Mouse (Mus musculus): Measurements from ENCODE around the gene Adamts1. TPM values are rescaled to one million over a fixed set of nuclear protein-coding genes. Genes with fewer than 3 reads are reported as not detected.

Adamts1 gene
- polyA plus RNA-seq, 1 experiment from 2014 or later: 22.3 TPM

DNA sequence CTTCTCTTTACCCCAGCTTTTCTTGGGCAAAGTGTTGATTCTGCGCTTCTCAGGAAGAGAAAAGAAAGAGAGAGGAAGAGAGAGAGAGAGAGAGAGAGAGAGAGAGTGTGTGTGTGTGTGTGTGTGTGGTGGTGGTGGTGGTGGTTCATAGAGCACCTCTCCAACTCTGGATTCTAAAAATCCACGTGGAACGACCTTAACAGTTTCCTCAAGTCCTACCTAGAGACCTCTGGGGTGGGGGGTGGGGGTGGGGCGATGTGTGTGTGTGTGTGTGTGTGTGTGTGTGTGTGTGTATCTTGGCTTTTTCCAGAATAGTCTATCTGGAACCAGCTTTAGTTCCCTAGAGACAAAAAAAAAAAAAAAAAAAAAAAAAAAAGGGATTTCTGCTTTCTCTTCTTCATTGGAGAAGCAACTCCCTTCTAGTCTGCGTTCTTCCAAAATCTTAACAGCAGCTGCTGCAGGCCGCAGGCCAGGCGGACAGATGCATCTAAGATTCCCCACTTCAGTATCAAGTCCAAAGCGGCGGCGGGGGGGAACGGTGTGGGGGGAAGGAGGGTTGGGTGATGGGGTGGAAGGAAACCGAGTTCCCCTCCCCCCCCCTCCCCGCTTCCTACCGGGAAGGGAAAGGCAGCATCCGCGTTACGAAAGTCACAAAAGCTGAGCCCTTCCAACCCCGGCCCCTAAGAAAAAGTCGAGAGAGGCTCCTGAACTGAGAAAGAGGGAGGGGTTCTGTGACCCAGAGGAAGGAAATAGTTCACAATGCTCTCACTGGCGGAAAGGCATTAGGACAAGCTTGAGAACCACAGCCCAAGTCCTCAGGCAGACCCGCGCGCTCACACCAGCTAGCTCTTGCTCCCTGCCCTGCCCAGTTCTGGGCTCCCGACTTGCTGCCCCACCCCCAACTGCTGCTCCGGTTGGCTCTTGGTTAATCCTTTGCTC, 969 bp upstream of the Adamts1 start:
- H3K4me2 ChIP-seq (ENCODE audit: low read depth, severe bottlenecking): peak overlapping the region; percentile 68
- no peaks in the 10 kb centered on the region for H3K9me3 ChIP-seq (ENCODE audit: control insufficient read depth, low read length)
- peak overlapping the region; percentile 68 for H3K27ac ChIP-seq (replicated peaks; ENCODE audit: low read depth, low read length)
- no peaks in the 10 kb centered on the region; the same call in 1 of the 2 replicates for H3K36me3 ChIP-seq (ENCODE audit: control insufficient read depth, insufficient read depth, low read length)
- H3K4me3 ChIP-seq (ENCODE audit: low read depth, low read length): peak overlapping the region; percentile 61
- H3K27me3 ChIP-seq (ENCODE audit: control insufficient read depth, insufficient read depth, low read length): no peaks in the 10 kb centered on the region
- WGBS: under 1% methylated on average over 25 of the region's 25 CpGs
- DNase-seq (ENCODE audit: low spot score): peak; percentile 80
- H3K4me1 ChIP-seq (ENCODE audit: control insufficient read depth, insufficient read depth, low read length): 0 out of 2 replicates have a peak, but pooled peaks cover 2% of the 10 kb centered on the region
- ATAC-seq (ENCODE audit: insufficient number of reproducible peaks, low FRiP score, low TSS enrichment, low read depth): peak; percentile 18; the same call in 1 of the 2 replicates
- peak overlapping the region; percentile 75 for H3K9ac ChIP-seq (ENCODE audit: low read length)

DNA sequence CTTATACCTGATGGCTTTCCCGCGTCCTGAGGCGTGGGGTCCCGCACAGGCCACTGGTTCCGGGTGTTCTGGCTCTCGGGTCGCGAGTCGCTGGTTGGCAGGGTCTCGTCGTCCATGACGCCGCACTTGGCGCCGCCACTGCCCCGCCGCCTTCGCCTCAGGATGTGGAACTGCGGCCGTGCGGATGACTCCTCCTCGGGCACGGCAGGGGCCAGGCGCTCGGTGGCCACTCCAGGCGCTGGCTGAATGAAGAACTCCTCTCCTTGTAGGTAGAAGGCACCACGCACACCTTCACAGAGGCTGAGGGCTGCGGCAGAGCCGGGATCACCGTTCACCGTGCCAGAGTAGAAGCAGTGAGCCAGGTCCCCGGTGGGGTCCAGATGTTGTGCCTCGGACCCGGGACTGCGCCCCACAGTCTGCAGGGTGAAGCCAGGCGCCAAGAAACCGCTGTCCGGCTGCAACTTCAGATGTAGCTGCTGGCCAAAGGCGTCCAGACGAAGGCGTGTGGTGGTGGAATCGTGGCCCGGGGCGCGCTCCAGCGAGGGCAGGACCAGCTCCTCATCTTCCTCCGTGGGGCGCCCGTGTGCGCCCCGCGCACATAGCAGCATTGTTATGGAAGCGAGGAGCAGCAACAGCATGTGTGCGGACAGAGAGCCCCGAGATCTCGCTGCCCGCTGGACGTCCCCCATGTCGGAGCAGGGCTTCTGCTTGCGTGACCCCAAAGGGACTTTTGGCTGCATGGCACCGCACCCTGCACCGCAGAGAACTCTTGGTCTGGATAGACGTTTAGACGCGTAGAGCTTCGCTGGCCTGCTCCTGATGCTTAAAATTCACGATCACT, 722 bp downstream of the Adamts1 start:
- peaks cover 5% of the 10 kb centered on the region; the same call in 1 of the 2 replicates for H3K36me3 ChIP-seq (ENCODE audit: control insufficient read depth, insufficient read depth, low read length)
- peak; percentile 72 for DNase-seq (ENCODE audit: low spot score)
- peak overlapping the region; percentile 75 for H3K9ac ChIP-seq (ENCODE audit: low read length)
- under 1% methylated on average over 67 of the region's 67 CpGs for WGBS
- H3K4me3 ChIP-seq (ENCODE audit: low read depth, low read length): peak overlapping the region; percentile 61
- peak overlapping the region; percentile 68 for H3K27ac ChIP-seq (replicated peaks; ENCODE audit: low read depth, low read length)
- peak overlapping the region; percentile 68 for H3K4me2 ChIP-seq (ENCODE audit: low read depth, severe bottlenecking)
- no peaks in the 10 kb centered on the region for H3K9me3 ChIP-seq (ENCODE audit: control insufficient read depth, low read length)
- peak; percentile 9; the same call in 1 of the 2 replicates for ATAC-seq (ENCODE audit: insufficient number of reproducible peaks, low FRiP score, low TSS enrichment, low read depth)
- no peaks in the 10 kb centered on the region for H3K27me3 ChIP-seq (ENCODE audit: control insufficient read depth, insufficient read depth, low read length)
- H3K4me1 ChIP-seq (ENCODE audit: control insufficient read depth, insufficient read depth, low read length): 0 out of 2 replicates have a peak, but pooled peaks cover 2% of the 10 kb centered on the region

DNA sequence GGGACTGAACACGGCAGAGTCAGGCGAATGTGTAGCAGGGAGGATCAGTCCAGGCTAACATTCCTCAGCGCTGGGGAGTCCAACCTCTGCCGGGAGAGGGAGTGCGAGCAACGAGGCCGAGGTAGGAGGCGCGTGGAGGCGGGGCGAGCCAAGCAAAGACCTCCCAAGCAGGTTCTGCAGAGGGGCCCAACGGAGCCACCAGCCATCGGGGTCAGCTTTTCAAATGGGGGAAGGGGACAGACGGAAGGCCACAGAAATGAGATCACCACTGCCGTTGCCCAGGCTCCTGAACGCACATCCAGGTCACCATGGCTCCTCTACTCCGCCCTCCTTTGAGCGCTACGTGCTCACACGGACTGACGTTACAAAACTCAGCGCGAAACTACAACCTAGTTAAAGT, 1.7 kb downstream of the Adamts1 start:
- Histone ChIP-seq H3K27ac (replicated peaks; ENCODE audit: low read depth, low read length) (peak overlapping the region; percentile 24), H3K9ac (ENCODE audit: low read length) (peak overlapping the region; percentile 75), H3K36me3 (ENCODE audit: control insufficient read depth, insufficient read depth, low read length) (peaks cover 9% of the 10 kb centered on the region; the same call in 1 of the 2 replicates), H3K4me2 (ENCODE audit: low read depth, severe bottlenecking) (peak overlapping the region; percentile 68), H3K4me3 (ENCODE audit: low read depth, low read length) (peak overlapping the region; percentile 61), H3K4me1 (ENCODE audit: control insufficient read depth, insufficient read depth, low read length) (0 out of 2 replicates have a peak, but pooled peaks cover 2% of the 10 kb centered on the region), H3K9me3 (ENCODE audit: control insufficient read depth, low read length) (no peaks in the 10 kb centered on the region), H3K27me3 (ENCODE audit: control insufficient read depth, insufficient read depth, low read length) (no peaks in the 10 kb centered on the region)
- ATAC-seq (ENCODE audit: insufficient number of reproducible peaks, low FRiP score, low TSS enrichment, low read depth): peak; percentile 72
- peak; percentile 88 for DNase-seq (ENCODE audit: low spot score)
- WGBS: 1% methylated on average over 23 of the region's 23 CpGs

DNA sequence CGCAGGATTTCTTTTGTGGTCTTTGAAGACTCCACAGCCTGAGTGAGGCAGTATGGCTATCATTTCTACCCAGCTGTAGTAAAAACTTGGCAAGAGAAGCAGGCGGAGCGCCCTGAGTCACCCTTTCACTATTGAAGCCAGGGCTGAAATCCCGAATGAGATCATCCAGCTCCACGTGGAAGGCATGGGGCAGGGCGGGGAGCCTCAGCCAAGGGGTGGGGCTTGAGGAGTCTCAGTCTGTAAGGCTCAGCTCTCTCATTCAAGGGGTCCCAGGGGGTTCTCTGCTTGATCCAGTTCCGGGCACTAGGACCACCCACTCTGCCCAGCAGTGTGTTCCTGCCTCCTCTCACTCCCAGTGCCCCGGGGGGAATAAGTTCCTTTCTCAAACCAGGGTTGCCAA, 2.2 kb downstream of the Adamts1 start:
- WGBS: 5% methylated on average over 8 of the region's 8 CpGs
- no peak overlapping the region for H3K9ac ChIP-seq (ENCODE audit: low read length)
- H3K36me3 ChIP-seq (ENCODE audit: control insufficient read depth, insufficient read depth, low read length): peaks cover 11% of the 10 kb centered on the region; the same call in 1 of the 2 replicates
- H3K4me1 ChIP-seq (ENCODE audit: control insufficient read depth, insufficient read depth, low read length): 0 out of 2 replicates have a peak, but pooled peaks cover 2% of the 10 kb centered on the region
- no peaks in the 10 kb centered on the region for H3K27me3 ChIP-seq (ENCODE audit: control insufficient read depth, insufficient read depth, low read length)
- peak; percentile 55 for ATAC-seq (ENCODE audit: insufficient number of reproducible peaks, low FRiP score, low TSS enrichment, low read depth)
- H3K27ac ChIP-seq (replicated peaks; ENCODE audit: low read depth, low read length): no peak overlapping the region
- DNase-seq (ENCODE audit: low spot score): peak; percentile 78
- peak overlapping the region; percentile 61 for H3K4me3 ChIP-seq (ENCODE audit: low read depth, low read length)
- H3K9me3 ChIP-seq (ENCODE audit: control insufficient read depth, low read length): no peaks in the 10 kb centered on the region
- H3K4me2 ChIP-seq (ENCODE audit: low read depth, severe bottlenecking): peak overlapping the region; percentile 68

DNA sequence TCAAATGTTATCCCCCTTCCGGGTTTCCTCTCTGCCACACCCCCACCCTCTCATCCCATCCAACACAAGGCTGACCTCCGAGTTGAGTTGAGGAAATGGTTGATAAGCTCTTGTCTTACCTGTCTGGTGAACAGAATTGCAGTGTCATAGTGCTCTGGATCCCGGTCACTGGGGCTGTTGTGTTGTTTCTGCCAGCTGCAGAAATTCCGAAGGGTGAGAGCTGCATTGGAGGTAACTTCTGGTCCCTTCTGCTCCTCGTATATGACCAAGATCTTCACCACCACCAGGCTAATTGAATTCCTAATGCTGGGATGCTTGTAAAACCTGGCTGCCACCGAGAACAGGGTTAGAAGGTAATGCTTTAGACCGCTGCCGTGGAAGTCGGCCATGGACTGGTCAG, 2.9 kb downstream of the Adamts1 start:
- Histone ChIP-seq H3K4me2 (ENCODE audit: low read depth, severe bottlenecking) (peak overlapping the region; percentile 68), H3K9me3 (ENCODE audit: control insufficient read depth, low read length) (no peaks in the 10 kb centered on the region), H3K4me3 (ENCODE audit: low read depth, low read length) (peak overlapping the region; percentile 61; the same call in 1 of the 2 replicates), H3K4me1 (ENCODE audit: control insufficient read depth, insufficient read depth, low read length) (0 out of 2 replicates have a peak, but pooled peaks cover 2% of the 10 kb centered on the region), H3K27me3 (ENCODE audit: control insufficient read depth, insufficient read depth, low read length) (no peaks in the 10 kb centered on the region), H3K36me3 (ENCODE audit: control insufficient read depth, insufficient read depth, low read length) (peaks cover 15% of the 10 kb centered on the region; the same call in 1 of the 2 replicates), H3K9ac (ENCODE audit: low read length) (no peak overlapping the region), H3K27ac (replicated peaks; ENCODE audit: low read depth, low read length) (no peak overlapping the region)
- DNase-seq (ENCODE audit: low spot score): no peak
- 66% methylated on average over 9 of the region's 9 CpGs for WGBS
- no peak for ATAC-seq (ENCODE audit: insufficient number of reproducible peaks, low FRiP score, low TSS enrichment, low read depth)

DNA sequence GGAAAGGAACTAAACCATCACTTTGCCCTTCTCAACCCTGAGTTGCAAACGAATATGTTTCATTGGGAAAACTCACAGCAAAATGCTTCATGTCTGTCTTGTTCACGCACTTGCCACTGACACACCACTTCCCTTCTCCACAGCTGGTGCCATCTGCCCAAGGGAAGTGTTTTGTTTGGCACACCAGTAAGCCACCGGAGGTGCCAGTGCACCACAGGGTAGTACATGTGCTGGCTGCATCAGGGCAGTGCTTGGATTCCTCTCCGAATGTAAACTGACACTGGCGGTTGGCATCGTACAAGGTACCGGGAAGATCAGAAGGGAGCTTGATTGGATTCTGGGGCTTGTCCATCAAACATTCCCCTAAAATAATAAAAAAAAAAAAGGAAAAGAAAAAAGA, 4.6 kb downstream of the Adamts1 start:
- no peak for DNase-seq (ENCODE audit: low spot score)
- Histone ChIP-seq H3K4me1 (ENCODE audit: control insufficient read depth, insufficient read depth, low read length) (no peaks in the 10 kb centered on the region), H3K9ac (ENCODE audit: low read length) (no peak overlapping the region), H3K4me2 (ENCODE audit: low read depth, severe bottlenecking) (no peak overlapping the region), H3K27me3 (ENCODE audit: control insufficient read depth, insufficient read depth, low read length) (no peaks in the 10 kb centered on the region), H3K36me3 (ENCODE audit: control insufficient read depth, insufficient read depth, low read length) (peaks cover 15% of the 10 kb centered on the region; the same call in 1 of the 2 replicates), H3K27ac (replicated peaks; ENCODE audit: low read depth, low read length) (no peak overlapping the region), H3K9me3 (ENCODE audit: control insufficient read depth, low read length) (no peaks in the 10 kb centered on the region), H3K4me3 (ENCODE audit: low read depth, low read length) (no peak overlapping the region)
- WGBS: 91% methylated on average over 7 of the region's 7 CpGs
- no peak for ATAC-seq (ENCODE audit: insufficient number of reproducible peaks, low FRiP score, low TSS enrichment, low read depth)

DNA sequence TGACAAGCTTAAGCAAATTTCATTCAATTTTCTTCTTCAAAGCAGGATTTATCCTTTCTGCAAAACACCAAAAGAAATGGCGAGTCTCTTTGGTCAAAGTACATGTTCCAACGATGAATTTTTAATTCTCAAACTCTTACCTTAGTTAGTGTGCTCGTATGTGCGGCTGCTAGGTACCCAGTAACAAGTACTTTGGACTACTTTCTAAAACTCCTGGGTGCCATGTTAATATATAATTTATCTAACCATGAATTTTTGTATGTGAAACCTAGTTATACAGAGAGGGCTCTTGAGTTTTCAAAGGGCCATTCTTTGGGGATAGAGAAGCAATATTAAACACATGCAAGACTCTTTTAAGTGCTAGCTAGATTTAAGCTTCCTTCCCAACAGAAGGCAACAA, 5.8 kb downstream of the Adamts1 start:
- DNase-seq (ENCODE audit: low spot score): no peak
- WGBS: 91% methylated on average over 4 of the region's 4 CpGs
- H3K27ac ChIP-seq (replicated peaks; ENCODE audit: low read depth, low read length): no peak overlapping the region
- H3K36me3 ChIP-seq (ENCODE audit: control insufficient read depth, insufficient read depth, low read length): peaks cover 15% of the 10 kb centered on the region; the same call in 1 of the 2 replicates
- H3K4me1 ChIP-seq (ENCODE audit: control insufficient read depth, insufficient read depth, low read length): no peaks in the 10 kb centered on the region
- H3K4me3 ChIP-seq (ENCODE audit: low read depth, low read length): no peak overlapping the region
- no peak overlapping the region for H3K4me2 ChIP-seq (ENCODE audit: low read depth, severe bottlenecking)
- ATAC-seq (ENCODE audit: insufficient number of reproducible peaks, low FRiP score, low TSS enrichment, low read depth): no peak
- H3K9ac ChIP-seq (ENCODE audit: low read length): no peak overlapping the region
- no peaks in the 10 kb centered on the region for H3K27me3 ChIP-seq (ENCODE audit: control insufficient read depth, insufficient read depth, low read length)
- no peaks in the 10 kb centered on the region for H3K9me3 ChIP-seq (ENCODE audit: control insufficient read depth, low read length)

DNA sequence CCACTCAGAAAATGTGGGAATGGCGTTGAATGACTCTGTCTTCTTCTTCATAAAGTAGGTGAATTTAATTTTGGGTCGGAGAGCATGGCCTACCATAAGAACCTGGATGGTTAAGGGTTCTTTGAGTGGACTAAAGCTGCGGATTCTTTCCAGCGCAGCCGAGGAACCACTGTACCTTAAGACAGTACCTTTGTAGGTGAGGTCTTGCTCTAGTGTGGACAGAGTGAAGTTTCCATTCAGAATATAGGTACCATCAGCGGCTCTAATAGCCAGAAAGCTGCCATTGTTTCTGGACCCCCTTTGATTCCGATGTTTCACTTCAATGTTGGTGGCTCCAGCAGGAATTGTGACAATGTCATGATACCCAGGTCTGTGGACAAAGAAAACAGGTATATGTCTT, 7.2 kb downstream of the Adamts1 start:
- 97% methylated on average over 7 of the region's 7 CpGs for WGBS
- Histone ChIP-seq H3K4me3 (ENCODE audit: low read depth, low read length) (no peak overlapping the region), H3K36me3 (ENCODE audit: control insufficient read depth, insufficient read depth, low read length) (peaks cover 15% of the 10 kb centered on the region; the same call in 1 of the 2 replicates), H3K27ac (replicated peaks; ENCODE audit: low read depth, low read length) (no peak overlapping the region), H3K9me3 (ENCODE audit: control insufficient read depth, low read length) (no peaks in the 10 kb centered on the region), H3K4me1 (ENCODE audit: control insufficient read depth, insufficient read depth, low read length) (no peaks in the 10 kb centered on the region), H3K27me3 (ENCODE audit: control insufficient read depth, insufficient read depth, low read length) (no peaks in the 10 kb centered on the region), H3K4me2 (ENCODE audit: low read depth, severe bottlenecking) (no peak overlapping the region), H3K9ac (ENCODE audit: low read length) (no peak overlapping the region)
- ATAC-seq (ENCODE audit: insufficient number of reproducible peaks, low FRiP score, low TSS enrichment, low read depth) (no peak), DNase-seq (ENCODE audit: low spot score) (no peak)
